Mouse (Mus musculus) forebrain, postnatal 0 days (tissue): Measurements from ENCODE around the gene Foxo1. TPM values are rescaled to one million over a fixed set of nuclear protein-coding genes. Genes with fewer than 3 reads are reported as not detected.
A peak's percentile ranks its signal among the peaks of the same experiment; 100 is the strongest.

Experiments
- ATAC-seq: fragments of 200-750 bp; cut with Nextera tagmentation; 2 replicates; pipeline ENCODE4 v1.8.0; 2017; ENCODE audit warnings: mild to moderate bottlenecking, moderate library complexity
- DNase-seq: peaks from one replicate; pipeline ENCODE4 v3.0.0-alpha.2; 2015
- H3K27ac ChIP-seq: fragments of 300-500 bp; sonication (generic); 2 replicates; pipeline ENCODE4 v1.5.1; 2014; ENCODE audit warnings: low read depth, mild to moderate bottlenecking, antibody characterized with exemption, low read length, moderate library complexity, mixed read lengths
- H3K27me3 ChIP-seq: fragments of 300-500 bp; sonication (generic); 2 replicates; pipeline ENCODE4 v1.6.1; 2014; ENCODE audit warnings: mild to moderate bottlenecking, low read length, mixed read lengths; ENCODE audit not compliant: insufficient read depth
- H3K36me3 ChIP-seq: fragments of 300-500 bp; sonication (generic); 2 replicates; pipeline ENCODE4 v1.6.1; 2014; ENCODE audit warnings: mild to moderate bottlenecking, moderate library complexity; ENCODE audit not compliant: insufficient read depth
- H3K4me1 ChIP-seq: fragments of 300-500 bp; sonication (generic); 2 replicates; pipeline ENCODE4 v1.6.1; 2014; ENCODE audit warnings: antibody characterized with exemption; ENCODE audit not compliant: insufficient read depth
- H3K4me2 ChIP-seq: fragments of 300-500 bp; sonication (generic); 2 replicates; pipeline ENCODE4 v1.6.1; 2014; ENCODE audit warnings: low read depth, mild to moderate bottlenecking, moderate library complexity
- H3K4me3 ChIP-seq: fragments of 300-500 bp; sonication (generic); 2 replicates; pipeline ENCODE4 v1.5.1; 2014; ENCODE audit warnings: low read depth, low read length, mixed read lengths
- H3K9ac ChIP-seq: fragments of 300-500 bp; sonication (generic); 2 replicates; pipeline ENCODE4 v1.6.1; 2014; ENCODE audit warnings: mild to moderate bottlenecking
- H3K9me3 ChIP-seq: fragments of 300-500 bp; sonication (generic); 2 replicates; pipeline ENCODE4 v1.6.1; 2016; ENCODE audit warnings: low read length
- CTCF ChIP-seq: sonication (generic); IDR thresholded peaks from 2 replicates; pipeline ENCODE4 v1.5.1; 2016; ENCODE audit warnings: antibody characterized with exemption, control low read depth, low read depth
- WGBS: fragments of 180-500 bp; shearing (Covaris S2); extraction: QIAGEN DNeasy Blood & Tissue Kit; methylation state at CpG from one replicate; pipeline ENCODE4 v1.1.7; 2014; 5-methylcytosine and 5-hydroxymethylcytosine counted together
- polyA plus RNA-seq: library from polyadenylated mRNA; unstranded; fragments of >200 nt; fragmentation: Nextera tagmentation; extraction: Ambion mirVana; gene quantifications from 2 replicates; pipeline ENCODE4 v1.2.1, GENCODE M21; 2015
- total RNA-seq: library from RNA; depleted of rRNA; stranded (reverse); fragments of >200 nt; gene quantifications from 2 replicates; pipeline ENCODE4 v1.2.3, GENCODE M21; 2014; rRNA removed

Gene Foxo1
- total RNA-seq (6.3 and 8.1 TPM in 2 replicates), polyA plus RNA-seq (5.0 and 6.3 TPM in 2 replicates)

- H3K27ac ChIP-seq = peak within 1 kb of the TSS; percentile 57; the same call in 1 of the 2 replicates
- H3K4me2 ChIP-seq = peak within 1 kb of the TSS; percentile 95
- H3K4me1 ChIP-seq = peaks cover 12% of the 10 kb centered on the region
- peak within 1 kb of the TSS; percentile 77 for H3K4me3 ChIP-seq
- H3K9ac ChIP-seq = peak within 1 kb of the TSS; percentile 57
- peaks cover 33% of the 10 kb centered on the region for H3K27me3 ChIP-seq
- DNase-seq = peak; percentile 96
- TF ChIP-seq CTCF = no peak
- H3K9me3 ChIP-seq = no peaks in the 10 kb centered on the region
- WGBS = 2% methylated on average over 84 of the region's 85 CpGs
- H3K36me3 ChIP-seq = no peaks in the 10 kb centered on the region
- ATAC-seq = peak; percentile 97
These were observed at the start of gene Foxo1 for GRCm38 (mm10) chr3:52267652-52268486. TSS of gene Foxo1 (plus strand) at chr3:52268336.

GRCm38 (mm10) chr3:52218864-52219263 lies 49.3 kb upstream of the Foxo1 start:
- TF ChIP-seq CTCF = no peak
- no peaks in the 10 kb centered on the region for H3K36me3 ChIP-seq
- 63% methylated on average over 7 of the region's 7 CpGs for WGBS
- no peak overlapping the region for H3K9ac ChIP-seq
- H3K27ac ChIP-seq = no peak overlapping the region
- H3K4me2 ChIP-seq = no peak overlapping the region
- H3K4me1 ChIP-seq = no peaks in the 10 kb centered on the region
- no peak overlapping the region for H3K4me3 ChIP-seq
- DNase-seq = no peak
- no peaks in the 10 kb centered on the region for H3K9me3 ChIP-seq
- no peak for ATAC-seq
- H3K27me3 ChIP-seq = no peaks in the 10 kb centered on the region

GRCm38 (mm10) chr3:52221082-52221481 lies 47.1 kb upstream of the Foxo1 start:
- no peak for ATAC-seq
- H3K27ac ChIP-seq = no peak overlapping the region
- no peak for TF ChIP-seq CTCF
- no peaks in the 10 kb centered on the region for H3K27me3 ChIP-seq
- no peaks in the 10 kb centered on the region for H3K9me3 ChIP-seq
- WGBS = 72% methylated on average over 3 of the region's 3 CpGs
- H3K36me3 ChIP-seq = no peaks in the 10 kb centered on the region
- no peak for DNase-seq
- no peak overlapping the region for H3K9ac ChIP-seq
- no peak overlapping the region for H3K4me2 ChIP-seq
- no peaks in the 10 kb centered on the region for H3K4me1 ChIP-seq
- no peak overlapping the region for H3K4me3 ChIP-seq

DNA sequence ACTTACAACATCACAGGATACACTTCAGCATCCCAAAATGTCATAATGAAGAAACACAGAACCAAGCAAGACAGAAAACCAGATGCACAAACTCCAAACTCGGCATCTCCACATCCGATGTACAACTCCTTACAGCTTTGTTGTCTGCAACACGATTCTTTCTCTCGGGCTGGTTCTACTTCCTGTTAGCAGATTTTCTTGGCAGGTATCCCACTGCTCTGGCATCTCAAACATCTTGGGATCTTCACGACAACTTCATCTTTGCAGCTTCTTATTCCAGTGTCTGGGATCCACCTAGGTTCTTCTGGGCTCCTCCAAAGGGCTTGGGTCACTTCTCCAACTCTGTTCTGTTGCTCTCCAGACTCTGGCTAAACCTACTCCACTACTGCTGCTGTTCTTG lies 46.2 kb upstream of the Foxo1 start:
- Histone ChIP-seq H3K9ac (no peak overlapping the region), H3K36me3 (no peaks in the 10 kb centered on the region), H3K4me3 (no peak overlapping the region), H3K4me2 (no peak overlapping the region), H3K9me3 (no peaks in the 10 kb centered on the region), H3K4me1 (no peaks in the 10 kb centered on the region), H3K27ac (no peak overlapping the region), H3K27me3 (no peaks in the 10 kb centered on the region)
- DNase-seq (no peak), ATAC-seq (no peak)
- 78% methylated on average over 5 of the region's 5 CpGs for WGBS
- no peak for TF ChIP-seq CTCF

GRCm38 (mm10) chr3:52236488-52236887 lies 31.6 kb upstream of the Foxo1 start:
- TF ChIP-seq CTCF = peak; percentile 56
- DNase-seq (peak; percentile 39), ATAC-seq (no peak)
- no peak overlapping the region for H3K9ac ChIP-seq
- H3K27ac ChIP-seq = no peak overlapping the region
- no peaks in the 10 kb centered on the region for H3K9me3 ChIP-seq
- H3K36me3 ChIP-seq = no peaks in the 10 kb centered on the region
- H3K4me2 ChIP-seq = no peak overlapping the region
- H3K4me1 ChIP-seq = no peaks in the 10 kb centered on the region
- H3K4me3 ChIP-seq = no peak overlapping the region
- H3K27me3 ChIP-seq = no peaks in the 10 kb centered on the region
- 78% methylated on average over 4 of the region's 4 CpGs for WGBS

DNA sequence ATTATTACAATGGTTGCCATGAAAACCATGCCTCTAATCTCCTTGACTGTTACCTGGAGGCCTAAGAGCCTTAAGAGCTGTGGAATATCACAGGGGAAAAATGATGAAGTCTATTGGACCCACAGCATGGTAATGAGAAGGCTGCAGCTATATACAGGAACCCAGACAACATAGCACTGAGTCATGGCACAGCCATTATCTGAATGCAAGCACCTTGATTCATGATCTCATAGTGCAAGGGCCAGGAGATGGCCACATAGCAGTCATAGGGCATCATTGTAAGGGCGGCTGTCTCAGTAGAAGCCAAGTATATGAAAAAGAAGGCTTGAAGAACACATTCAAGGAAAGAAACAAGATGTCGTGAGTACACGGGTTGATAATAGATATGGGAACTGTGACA lies 31.0 kb upstream of the Foxo1 start:
- DNase-seq (no peak), ATAC-seq (peak; percentile 18; the same call in 1 of the 2 replicates)
- TF ChIP-seq CTCF = no peak
- Histone ChIP-seq H3K27me3 (no peaks in the 10 kb centered on the region), H3K4me2 (no peak overlapping the region), H3K36me3 (no peaks in the 10 kb centered on the region), H3K9me3 (no peaks in the 10 kb centered on the region), H3K27ac (no peak overlapping the region), H3K4me1 (no peaks in the 10 kb centered on the region), H3K9ac (no peak overlapping the region), H3K4me3 (no peak overlapping the region)
- WGBS = 88% methylated on average over 3 of the region's 3 CpGs

GRCm38 (mm10) chr3:52241062-52241461 lies 27.1 kb upstream of the Foxo1 start:
- no peaks in the 10 kb centered on the region for H3K36me3 ChIP-seq
- H3K4me2 ChIP-seq = no peak overlapping the region
- DNase-seq (no peak), ATAC-seq (no peak)
- no peaks in the 10 kb centered on the region for H3K27me3 ChIP-seq
- no peaks in the 10 kb centered on the region for H3K4me1 ChIP-seq
- WGBS = 82% methylated on average over 5 of the region's 5 CpGs
- H3K27ac ChIP-seq = no peak overlapping the region
- no peak overlapping the region for H3K4me3 ChIP-seq
- H3K9me3 ChIP-seq = no peaks in the 10 kb centered on the region
- no peak for TF ChIP-seq CTCF
- H3K9ac ChIP-seq = no peak overlapping the region
